Mouse (Mus musculus) WW6 (cell line): ENCODE results near the gene Srbd1.

ENCODE experiments used
- DNase-seq: peaks from one replicate; pipeline ENCODE4 v3.0.0-alpha.2; 2013; ENCODE audit warnings: low read depth, low spot score

Srbd1 gene

GRCm38 (mm10) chr17:86035146-86035545, 109.8 kb downstream of the Srbd1 start:
- DNase-seq: peak; percentile 9

GRCm38 (mm10) chr17:86034641-86035040, 110.3 kb downstream of the Srbd1 start:
- DNase-seq: no peak

- DNase-seq: no peak
Observed at GRCm38 (mm10) chr17:86032113-86032714, 112.8 kb downstream of the Srbd1 start.

- no peak for DNase-seq
Observed at GRCm38 (mm10) chr17:86030016-86030415, 115.0 kb downstream of the Srbd1 start.

GRCm38 (mm10) chr17:86029175-86029574, 115.8 kb downstream of the Srbd1 start:
- DNase-seq: no peak

- DNase-seq: no peak
Observed at GRCm38 (mm10) chr17:86027577-86028199, 117.3 kb downstream of the Srbd1 start.

GRCm38 (mm10) chr17:86024589-86024988, 120.4 kb downstream of the Srbd1 start:
- DNase-seq: no peak

GRCm38 (mm10) chr17:86022366-86022765, 122.6 kb downstream of the Srbd1 start:
- DNase-seq: no peak

- no peak for DNase-seq
Observed at GRCm38 (mm10) chr17:86021815-86022214, 123.2 kb downstream of the Srbd1 start.

GRCm38 (mm10) chr17:86021231-86021630, 123.7 kb downstream of the Srbd1 start:
- DNase-seq: no peak

- DNase-seq: no peak
Observed at GRCm38 (mm10) chr17:86019793-86020192, 125.2 kb downstream of the Srbd1 start.

GRCm38 (mm10) chr17:86014246-86014645, 130.7 kb downstream of the Srbd1 start:
- DNase-seq: no peak

GRCm38 (mm10) chr17:86012576-86012975, 132.4 kb downstream of the Srbd1 start:
- no peak for DNase-seq

- no peak for DNase-seq
Observed at GRCm38 (mm10) chr17:86011849-86012248, 133.1 kb downstream of the Srbd1 start.

GRCm38 (mm10) chr17:86008401-86008800, 136.6 kb downstream of the Srbd1 start:
- no peak for DNase-seq

GRCm38 (mm10) chr17:86002113-86002512, 142.9 kb downstream of the Srbd1 start:
- no peak for DNase-seq

- no peak for DNase-seq
Observed at GRCm38 (mm10) chr17:86001667-86002066, 143.3 kb downstream of the Srbd1 start.

GRCm38 (mm10) chr17:85995727-85996126, 149.2 kb downstream of the Srbd1 start:
- no peak for DNase-seq

- DNase-seq: no peak
Observed at GRCm38 (mm10) chr17:85995086-85995485, 149.9 kb downstream of the Srbd1 start.

GRCm38 (mm10) chr17:85989058-85989769, 155.8 kb downstream of the Srbd1 start:
- DNase-seq: no peak

GRCm38 (mm10) chr17:85987531-85987930, 157.4 kb downstream of the Srbd1 start:
- no peak for DNase-seq

GRCm38 (mm10) chr17:85986624-85987023, 158.4 kb downstream of the Srbd1 start:
- DNase-seq: no peak

- DNase-seq: no peak
Observed at GRCm38 (mm10) chr17:85986181-85986580, 158.8 kb downstream of the Srbd1 start.
